Mouse (Mus musculus) kidney, postnatal 4 days (tissue): Measurements from ENCODE around the gene Dntt.

ENCODE experiments used
- DNase-seq, 2 experiments: peaks; one replicate each; pipeline ENCODE4 v3.0.0; 2021; ENCODE audit warnings: mixed read lengths in 2 of 2

The Dntt gene

DNA sequence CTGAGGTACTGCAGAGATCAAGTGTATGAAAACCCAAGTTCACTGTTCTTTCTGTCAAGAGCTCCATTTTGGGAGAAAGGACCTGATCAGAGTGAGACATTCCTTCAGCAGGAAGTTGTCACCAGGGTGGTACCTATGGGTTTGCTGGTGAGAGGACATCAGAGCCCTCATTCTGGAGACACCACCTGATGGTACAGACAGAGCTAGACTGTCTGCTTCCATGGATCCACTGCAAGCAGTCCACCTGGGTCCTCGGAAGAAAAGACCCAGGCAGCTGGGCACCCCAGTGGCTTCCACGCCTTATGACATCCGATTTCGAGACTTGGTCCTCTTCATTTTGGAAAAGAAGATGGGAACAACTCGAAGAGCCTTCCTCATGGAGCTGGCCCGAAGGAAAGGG lies at the start of gene Dntt:
TSS of gene Dntt (plus strand) at position 57 of the 400 bp plus-strand sequence.
- DNase-seq = no peak

DNA sequence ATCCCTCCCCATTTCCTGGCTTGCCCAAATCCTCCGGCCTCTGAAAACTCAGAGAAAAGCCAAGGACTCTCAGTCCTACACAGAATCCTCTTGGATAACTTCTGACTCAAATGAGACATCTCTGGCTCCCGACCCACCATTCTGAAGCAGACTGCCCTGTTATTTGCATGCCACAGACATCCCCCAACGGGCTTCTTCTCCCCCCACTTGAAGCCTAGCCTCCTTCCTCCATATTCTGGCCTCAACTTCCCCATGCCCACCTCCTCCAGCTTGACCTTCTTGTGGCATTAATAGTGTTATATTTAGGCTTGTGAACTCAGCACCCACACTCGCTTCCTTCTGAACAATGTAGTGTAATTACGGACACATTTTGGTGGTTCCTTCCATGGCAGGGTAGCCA lies 48.4 kb upstream of the Dntt start:
- DNase-seq = no peak

DNA sequence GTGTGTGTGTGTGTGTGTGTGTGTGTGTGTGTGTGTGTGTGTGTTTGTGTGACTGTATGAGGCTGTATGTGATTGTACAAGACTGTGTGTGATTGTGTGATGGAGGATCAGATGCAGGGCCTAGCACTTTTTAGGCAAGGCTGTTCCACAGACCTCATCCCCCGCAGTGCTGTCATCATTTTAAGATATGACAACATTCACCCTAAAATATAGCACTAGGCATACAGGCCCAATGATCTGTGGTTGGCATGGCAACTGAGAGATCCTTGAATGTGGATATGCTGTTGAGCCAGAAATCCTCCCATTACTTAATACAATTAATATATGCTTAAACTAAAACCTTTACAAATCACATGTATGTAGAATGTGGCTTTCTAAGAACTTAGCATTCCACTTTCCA lies 44.5 kb upstream of the Dntt start:
- DNase-seq = no peak

DNA sequence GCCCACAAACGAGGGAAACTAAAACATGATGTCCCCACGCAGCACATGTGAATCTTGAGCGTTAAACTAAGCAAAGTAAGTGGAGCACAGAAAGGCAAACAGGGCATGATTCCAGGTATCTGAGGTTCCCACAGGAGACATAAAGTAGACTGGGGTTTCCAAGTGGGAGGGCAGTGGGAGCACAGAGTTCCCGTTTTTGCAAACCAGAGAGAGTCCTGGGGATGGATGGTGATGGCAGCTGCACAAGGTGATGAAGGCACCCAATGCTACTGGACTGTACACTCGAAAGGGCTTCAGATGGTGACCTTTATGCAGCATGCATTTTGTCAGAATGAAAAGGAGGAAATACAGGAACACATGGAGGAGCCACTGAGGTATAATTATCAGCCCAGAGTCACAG lies 40.2 kb upstream of the Dntt start:
- DNase-seq = no peak

DNA sequence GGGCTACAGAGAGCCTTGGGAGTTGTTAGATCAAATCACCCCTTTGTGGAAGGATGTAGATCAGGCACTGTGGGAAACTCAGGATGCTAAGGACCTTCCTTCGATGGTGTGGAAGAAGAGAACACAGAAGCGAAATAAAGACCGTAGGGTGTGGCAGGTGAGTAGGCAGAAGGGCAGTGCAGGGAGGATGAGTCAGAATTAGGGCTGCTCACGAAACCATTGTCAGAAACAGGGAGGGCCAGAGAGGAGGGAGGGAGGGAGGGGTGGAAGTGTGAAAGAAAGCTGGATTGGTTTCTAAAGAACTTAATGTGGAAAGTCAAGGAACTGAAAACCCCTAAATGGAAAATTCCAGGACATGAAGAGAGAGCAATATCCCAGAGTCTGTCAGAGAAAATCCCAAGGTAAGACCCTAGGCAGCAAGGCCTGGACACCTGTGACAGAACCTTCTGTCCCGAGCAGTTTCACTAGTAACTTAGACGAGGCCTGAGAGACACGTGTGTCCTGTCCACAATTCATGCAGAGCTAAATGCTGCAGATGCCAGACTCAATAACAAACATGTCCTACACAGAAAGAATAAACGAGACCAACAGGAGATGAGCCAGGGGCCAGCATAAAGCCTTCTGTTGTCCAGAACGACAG lies 39.0 kb upstream of the Dntt start:
- DNase-seq = no peak

DNA sequence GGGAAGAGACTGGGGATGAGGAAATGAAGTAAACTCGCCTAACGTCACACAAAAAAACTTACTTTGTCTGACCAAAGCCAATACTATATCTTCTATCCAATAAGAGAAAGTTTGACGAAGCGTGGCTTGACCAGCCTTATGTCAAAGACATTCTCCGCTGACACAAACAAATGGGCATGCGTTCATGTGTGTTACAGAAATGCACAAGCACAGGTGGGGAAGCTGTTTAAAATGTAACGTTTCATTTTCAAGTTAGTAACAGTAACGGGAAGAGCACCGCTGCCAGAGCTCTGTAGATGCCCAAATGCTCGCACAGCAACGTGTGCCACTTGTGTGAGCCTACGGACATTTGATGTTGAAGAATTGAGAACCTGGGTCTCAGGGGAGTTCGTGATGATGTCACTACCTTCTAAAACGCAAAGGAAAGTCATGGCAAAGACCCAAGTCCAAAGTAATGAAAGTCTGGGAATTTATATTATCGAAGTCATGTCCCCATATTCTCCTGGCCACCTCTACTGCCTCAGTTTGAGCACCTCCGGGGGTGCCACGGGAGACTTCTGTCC lies 38.2 kb upstream of the Dntt start:
- no peak for DNase-seq

DNA sequence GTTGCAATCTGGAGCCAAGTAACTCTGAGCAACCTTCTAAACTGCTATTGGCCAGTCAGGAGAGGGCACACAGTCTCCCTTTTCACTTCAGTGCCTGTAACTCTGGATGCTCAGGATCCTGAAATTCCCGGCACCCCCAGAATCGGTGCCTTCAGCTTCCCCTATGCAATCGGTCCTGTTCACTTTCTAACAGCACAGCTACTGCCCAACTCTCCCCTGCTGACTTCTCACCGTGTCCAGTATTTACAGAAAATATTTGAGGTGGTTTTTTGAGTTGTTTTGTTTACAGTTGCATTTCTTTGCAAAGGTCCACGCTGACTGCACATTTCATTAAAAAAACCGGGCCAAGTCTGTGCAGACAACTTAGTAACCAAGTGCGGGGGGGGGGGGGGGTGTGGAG lies 37.4 kb upstream of the Dntt start:
- no peak for DNase-seq

DNA sequence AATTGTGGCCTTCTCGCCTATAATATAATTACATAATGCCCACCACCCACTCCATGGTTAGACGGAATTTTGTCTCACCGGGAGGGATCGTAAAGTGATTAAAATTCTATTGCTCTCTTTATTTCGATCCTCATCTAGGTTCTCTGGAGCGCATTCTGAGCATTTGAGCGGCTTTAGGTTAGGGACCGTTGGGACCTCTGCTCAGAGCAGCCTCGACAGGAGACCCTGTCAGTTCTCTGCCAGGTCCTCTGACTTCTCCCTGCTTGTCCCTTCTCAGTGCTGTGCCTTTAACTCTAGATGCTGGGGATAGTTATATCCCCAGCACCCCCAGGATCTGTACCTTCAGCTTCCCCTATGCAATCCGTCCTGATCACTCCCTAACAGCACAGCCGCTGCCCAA lies 37.0 kb upstream of the Dntt start:
- DNase-seq = no peak

DNA sequence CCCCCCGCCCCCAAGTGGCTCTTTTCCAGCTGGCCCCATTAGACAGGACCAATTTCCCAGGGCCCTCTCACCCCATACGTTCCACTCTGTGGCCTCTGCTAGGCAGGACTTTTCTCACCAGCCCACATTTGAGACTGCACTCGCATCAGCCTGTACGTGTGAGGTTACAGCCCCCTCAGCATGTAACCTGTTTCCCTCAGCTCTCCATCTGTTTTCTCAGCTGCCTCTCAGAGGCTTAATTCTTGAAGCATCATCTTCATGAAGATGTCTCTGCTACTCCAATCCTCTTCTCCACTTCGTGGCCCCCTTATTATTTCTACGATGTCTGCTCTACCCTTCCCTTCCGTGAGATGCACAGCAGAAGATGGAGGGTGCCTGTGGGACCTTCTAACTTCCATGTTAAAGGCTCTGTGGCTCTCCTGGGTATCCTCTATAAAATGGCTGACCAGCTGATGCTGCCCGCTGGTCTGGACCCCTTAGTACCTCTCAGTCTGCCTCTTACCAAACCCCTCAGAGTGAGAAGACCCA lies 36.5 kb upstream of the Dntt start:
- no peak for DNase-seq

DNA sequence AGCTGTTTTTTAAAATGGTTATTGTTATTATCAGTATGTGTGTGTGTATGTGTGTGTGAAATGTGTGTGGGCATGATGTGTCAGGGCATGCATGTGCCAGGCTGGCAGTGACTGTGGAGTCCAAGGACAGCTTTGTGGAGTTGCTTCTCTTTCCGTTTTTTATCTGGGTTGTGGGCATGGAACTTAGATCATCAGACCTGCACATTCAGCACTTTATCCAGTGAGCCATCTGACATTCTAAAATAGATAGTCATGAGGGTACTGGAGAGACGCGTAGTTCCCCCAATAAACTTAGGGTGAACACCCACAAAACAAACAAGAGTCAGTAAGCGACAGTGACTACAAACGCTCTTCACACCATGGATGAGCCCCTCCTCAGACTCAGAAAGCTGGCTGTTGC lies 35.7 kb upstream of the Dntt start:
- no peak for DNase-seq

DNA sequence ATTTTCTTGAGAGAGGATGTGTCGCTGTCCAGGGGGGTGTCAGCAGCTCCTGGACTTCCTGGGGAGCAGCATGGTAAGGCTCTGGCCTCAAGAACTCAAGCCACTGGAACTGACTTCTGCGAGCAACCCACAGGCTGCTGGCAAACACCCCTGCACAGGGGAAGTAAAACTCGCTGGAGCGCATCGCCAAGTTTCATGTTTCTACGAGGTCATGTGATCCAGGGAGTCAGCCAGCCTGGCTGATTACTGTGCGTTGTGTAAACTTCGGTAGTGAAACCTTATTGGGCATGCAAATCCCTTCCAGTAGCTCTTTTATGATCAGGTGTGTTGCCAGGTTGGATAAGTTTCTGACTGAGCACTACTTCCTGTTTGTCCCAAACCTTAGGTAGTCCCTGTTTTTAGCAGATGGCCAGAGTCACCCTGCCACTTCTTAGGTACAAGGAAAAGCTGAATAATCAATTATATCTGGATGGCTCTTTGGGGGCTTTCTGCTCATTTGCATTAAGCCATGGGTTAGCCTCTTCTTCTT lies 35.0 kb upstream of the Dntt start, which contains the start of gene Blnk:
TSS of gene Blnk (minus strand) at position 479 of the 529 bp plus-strand sequence.
- peak; percentile 68 to 79 for DNase-seq

DNA sequence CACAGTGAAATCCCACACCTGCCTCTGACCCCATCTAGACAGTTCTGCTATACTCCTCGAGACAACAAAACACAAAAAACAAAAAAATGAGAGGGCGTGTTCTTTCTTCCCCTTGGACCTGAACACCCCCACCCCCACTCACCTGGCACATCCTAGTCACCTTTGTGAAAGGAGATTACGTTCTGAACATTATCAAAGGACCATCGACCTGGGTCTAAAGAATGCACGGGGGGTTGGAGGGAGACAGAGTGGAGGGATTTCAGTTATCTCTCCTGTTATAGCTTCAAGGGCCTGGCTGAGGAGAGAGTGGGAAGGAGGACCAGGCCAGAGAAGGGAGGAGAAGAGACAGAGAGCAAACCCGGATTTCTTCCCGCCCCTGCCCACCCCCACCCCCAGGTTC lies 34.2 kb upstream of the Dntt start:
- DNase-seq = no peak

DNA sequence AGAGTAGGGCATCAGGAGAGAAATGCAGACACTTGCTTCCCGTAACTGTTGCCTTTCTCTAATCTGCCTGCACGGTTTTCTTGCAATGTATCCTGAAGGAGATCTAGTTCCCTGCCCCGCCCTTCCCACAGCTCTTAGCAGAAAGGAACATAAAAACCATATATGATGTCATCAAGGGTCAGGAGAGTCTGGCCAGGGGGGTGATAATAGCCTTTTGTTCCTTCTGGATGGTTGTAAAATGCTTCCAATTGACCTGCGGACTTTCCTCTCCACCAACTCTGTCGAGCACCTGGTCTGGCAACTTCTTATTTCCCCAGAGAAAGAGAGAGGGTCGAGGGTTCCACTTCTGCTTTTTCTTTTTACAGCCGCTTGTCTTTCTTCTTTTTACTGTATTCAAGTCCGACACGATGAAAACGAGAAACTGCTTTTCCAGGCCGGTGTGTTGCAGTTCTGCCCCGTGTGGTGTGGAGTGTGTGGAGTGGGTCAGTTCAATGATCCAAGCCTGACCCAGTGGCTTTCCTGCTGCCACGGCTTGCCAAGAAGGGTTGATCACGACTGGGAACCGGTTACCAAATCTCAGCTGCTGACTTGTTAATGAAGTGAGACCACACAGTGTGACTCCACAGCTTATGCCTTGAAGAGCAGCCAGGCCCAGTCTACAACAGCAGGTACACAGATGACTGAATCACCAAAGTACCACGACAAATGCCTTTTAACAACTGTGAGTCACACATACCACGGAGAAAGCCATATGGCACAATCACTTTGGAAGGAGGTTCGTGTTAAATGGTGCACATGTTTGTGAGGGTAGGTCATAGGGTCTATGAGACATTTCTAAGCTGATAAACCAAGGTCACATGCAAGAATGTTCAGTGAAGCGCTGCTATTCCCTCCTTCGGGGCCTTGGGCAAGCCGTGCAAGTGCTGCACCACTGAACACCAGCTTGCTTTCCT lies 33.4 kb upstream of the Dntt start:
- DNase-seq = peak in 1 of 2 experiments; percentile 49

DNA sequence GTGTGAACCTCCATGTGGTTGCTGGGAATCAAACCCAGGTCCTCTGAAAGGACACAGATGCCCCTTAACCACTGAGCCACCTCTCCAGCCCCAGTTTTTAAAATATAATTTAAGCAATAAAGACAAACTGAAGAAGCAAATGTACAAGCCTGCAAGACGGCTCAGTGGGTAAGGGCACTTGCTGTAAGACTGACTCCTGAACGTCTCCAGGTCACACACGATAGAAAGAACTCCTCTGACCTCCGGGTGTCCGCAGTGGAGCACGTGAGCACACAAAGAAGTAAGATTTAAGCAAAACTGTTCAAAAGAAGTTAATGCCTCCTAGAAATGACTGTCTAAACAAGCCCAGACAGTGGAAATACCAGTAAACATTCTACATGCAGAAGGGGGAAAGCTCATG lies 32.4 kb upstream of the Dntt start:
- no peak for DNase-seq

DNA sequence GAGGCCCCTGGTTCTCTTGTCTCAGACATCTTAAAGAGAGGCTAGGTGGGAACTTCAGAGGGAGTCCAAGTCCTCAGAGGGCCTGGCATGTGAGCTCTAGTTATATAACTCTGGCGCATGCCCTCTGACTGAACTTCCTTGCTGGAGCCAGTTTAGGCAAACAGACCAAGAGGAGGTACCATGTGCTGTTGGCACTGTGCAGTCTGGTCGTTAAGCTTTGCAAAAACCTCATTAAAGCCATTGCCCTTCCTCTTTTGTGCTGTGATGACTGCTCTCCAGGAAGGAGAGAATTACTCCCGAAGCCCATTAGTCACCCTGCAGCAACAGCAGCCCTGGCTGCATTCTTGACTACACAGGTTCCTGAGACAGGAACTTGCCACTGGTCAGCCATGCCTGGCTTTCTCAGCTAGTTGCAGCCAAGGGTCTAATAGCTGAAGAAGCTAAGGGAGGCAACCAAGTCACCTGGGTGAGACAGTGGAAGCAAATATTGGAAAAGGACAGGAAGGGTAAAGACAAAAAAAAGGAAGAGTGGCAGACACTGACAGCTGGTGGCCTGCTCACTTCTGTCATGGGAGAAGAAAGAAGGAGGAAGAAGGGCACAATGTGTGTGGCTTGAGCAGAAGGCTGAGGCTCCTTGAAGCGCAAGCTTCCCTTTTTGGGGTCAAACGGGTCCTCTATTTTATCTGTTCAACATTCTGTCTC lies 30.5 kb upstream of the Dntt start:
- DNase-seq = peak; percentile 26 to 50

DNA sequence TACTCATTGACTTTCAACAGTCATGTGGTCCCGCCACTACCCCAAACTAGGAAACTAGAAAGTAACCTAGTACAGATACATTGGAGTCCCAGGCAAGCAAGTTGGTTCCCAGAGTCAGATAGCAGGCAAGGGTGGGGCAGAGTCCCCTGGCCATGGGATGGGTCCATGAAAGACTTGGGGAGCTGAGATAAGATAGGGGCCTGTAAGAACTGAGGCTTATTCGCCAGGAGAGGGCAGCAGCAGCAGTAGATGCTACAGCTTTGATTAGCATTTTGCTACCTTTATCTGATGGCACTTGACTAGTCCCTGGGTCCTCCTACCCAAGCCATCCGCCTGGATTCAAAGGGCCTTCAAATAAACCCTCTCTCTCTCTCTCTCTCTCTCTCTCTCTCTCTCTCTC lies 29.5 kb upstream of the Dntt start:
- no peak for DNase-seq

DNA sequence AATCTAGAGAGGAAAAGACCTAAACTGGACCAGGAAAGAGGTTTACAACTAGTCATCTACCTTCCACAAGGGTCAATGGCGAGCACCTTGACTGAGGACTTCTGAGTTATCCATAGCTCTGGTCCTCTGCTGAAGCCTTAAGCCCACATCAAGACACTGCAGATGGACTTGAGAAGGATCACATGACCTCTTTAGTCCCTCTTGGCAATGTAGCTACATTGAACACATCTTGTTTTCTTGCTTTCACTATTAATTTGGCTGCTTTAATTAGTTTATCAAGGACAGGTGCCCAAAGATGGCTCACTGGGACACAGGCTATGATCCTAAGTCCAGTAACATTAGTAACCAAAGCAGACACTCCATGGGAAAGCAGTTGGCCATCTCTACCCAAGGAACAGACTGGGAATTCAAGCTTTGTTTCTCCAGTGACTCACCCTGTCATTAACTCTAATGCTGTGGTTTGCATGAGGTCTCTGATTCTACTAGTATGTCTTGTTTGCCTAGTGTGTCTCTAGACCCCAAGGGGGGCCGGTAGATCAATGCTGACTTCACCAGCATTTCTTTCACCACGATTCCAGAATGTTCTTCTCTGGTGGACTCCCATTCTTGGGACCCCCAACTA lies 25.3 kb upstream of the Dntt start:
- no peak for DNase-seq

DNA sequence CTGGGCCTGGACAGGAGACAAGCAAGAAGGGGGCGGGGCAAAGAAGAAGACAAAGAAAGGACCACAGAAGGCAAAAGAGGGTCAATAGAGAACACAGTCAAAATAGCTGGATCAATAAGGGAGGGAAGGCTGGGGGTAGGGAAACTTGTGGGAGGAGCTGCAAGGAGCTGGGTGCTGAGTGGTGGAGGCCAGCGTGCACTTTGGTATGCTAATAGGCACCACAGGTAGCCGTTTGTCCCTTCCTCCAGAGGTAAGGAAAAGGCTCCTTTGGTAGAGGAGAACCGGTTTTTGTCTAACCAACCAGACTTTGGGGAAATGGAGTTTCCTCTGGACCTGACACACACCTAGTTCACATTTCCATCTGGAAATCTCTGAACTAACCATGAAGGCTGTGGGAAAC lies 22.5 kb upstream of the Dntt start:
- no peak for DNase-seq

DNA sequence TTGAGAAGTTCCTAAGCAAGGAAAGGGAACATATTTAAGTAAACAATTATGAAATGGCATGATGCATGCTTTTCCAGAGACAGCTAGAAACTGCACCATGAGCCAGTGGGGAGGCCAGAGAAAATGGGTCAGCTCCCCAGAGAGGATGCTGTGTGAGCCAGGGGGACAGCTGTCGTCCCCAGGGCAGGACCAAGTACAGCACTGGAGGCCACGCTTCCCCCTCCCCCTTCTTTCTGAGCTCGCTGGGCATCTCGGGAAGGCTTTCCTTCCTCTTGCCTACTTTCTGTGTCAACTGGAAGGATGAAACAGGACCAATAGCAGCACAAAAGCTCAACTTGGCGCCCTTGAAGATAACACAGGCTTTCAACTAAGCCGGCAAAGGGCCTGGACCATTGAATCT lies 21.7 kb upstream of the Dntt start:
- DNase-seq = no peak

DNA sequence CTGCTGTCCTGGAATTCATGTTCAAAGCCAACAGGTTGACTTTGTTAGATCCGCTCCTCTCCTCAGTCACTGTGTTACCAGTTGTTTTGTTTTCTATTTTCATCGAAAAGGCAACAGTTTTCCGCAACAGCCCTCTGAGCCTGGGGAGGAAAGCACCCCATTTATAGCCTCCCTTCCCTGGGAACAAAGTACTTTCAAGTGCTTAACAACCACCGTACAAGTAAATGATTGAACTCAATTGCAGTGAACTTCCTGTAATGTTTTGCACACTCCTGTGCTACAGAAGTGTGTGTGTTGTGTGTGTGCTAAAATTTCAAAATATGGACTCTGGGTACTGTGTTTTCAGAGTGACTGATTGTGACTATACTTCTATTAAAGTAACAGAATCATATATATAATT lies 21.3 kb upstream of the Dntt start:
- no peak for DNase-seq

DNA sequence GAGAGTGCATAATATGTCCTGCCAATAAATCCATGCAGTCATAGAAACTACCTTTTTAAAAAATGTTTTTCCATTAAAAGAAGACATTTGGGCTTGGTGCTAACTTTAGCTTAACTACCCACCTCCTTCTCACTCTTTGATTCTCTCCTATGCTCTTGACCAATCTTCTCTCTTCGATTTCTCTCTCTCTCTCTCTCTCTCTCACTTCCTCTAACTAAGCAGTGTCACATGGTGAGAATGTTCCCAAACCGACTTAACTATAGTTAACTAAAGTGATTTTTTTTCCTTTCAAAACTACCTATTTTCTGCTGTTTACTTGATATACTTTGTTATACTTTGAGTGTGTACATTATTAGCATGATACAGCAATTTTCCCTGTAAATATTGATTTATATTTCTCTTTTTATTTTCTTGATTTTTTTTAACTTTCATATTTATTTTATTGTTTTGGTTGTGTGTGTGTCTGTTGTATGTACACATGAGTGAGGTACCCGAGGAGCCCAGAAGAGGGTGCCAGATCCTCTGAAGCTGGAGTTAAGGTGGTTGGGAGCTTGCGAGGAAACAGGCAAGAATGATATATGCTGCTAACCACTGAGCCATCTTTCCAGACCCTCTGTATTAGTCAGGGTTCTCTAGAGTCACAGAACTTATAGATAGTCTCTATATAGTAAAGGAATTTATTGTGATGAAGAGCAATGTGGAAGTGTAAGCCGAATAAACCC lies 20.2 kb upstream of the Dntt start:
- no peak for DNase-seq

DNA sequence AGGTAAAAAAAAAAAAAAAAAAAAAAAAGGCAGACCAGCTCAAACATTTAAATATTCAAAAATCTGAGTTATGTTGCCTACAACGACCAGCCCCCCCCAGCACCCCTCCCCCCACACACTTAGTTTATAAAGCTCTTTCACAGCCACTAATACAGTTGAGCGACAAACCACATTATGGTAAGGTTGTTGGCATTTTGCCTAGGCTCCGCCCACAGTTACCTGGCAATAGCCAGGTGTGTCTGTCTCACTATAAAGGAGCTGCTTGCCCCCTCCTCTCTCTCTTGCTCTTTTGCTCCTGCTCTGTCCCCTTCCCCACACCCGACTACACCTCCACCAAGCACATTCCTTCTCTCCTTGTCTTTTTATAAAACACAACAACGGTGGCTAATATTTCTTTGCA lies 17.4 kb upstream of the Dntt start:
- peak; percentile 31 to 41 for DNase-seq
